Mouse (Mus musculus) lung, adult 10 weeks (tissue): Measurements from ENCODE around the gene Olfr1303. TPM values are rescaled to one million over a fixed set of nuclear protein-coding genes. Genes with fewer than 3 reads are reported as not detected.

Source experiments
- polyA plus RNA-seq: library from polyadenylated mRNA; stranded (reverse); fragments of 350-450 nt; fragmentation: Illumina TruSeq; extraction: RNeasy Lipid Tissue Mini Kit (QIAGEN cat#74804); gene quantifications from one replicate; pipeline ENCODE4 v1.2.3, GENCODE M21; 2014; ENCODE audit warnings: low read depth, low replicate concordance; ENCODE audit not compliant: insufficient read depth

Gene Olfr1303
- not detected for polyA plus RNA-seq

GRCm38 (mm10) chr2:111820240-111820639, at the start of gene Olfr1303:
Gene Olfr1303, minus strand, starts transcription at chr2:111820340.

GRCm38 (mm10) chr2:111777129-111777528, 43.0 kb downstream of the Olfr1303 start, which contains the start of gene Olfr1302:
Gene Olfr1302, plus strand, starts transcription at chr2:111777429.

Other genes starting within 250 kb of the Olfr1303 start
- gene Olfr1297, start 193.8 kb downstream of the Olfr1303 start, polyA plus RNA-seq, result not detected
- gene Olfr1298, start 171.1 kb downstream of the Olfr1303 start, polyA plus RNA-seq, result not detected
- gene Olfr1299, start 158.9 kb downstream of the Olfr1303 start, polyA plus RNA-seq, result not detected
- gene Olfr1301, start 69.3 kb downstream of the Olfr1303 start, polyA plus RNA-seq, result not detected
- gene Olfr1302, start 42.9 kb downstream of the Olfr1303 start, polyA plus RNA-seq, result not detected
- not detected for gene Olfr1305, start 56.8 kb upstream of the Olfr1303 start, polyA plus RNA-seq
- not detected for gene Olfr1306, start 95.9 kb upstream of the Olfr1303 start, polyA plus RNA-seq
- gene Olfr1307, start 129.1 kb upstream of the Olfr1303 start, polyA plus RNA-seq, result not detected
- gene Olfr1308, start 144.6 kb upstream of the Olfr1303 start, polyA plus RNA-seq, result not detected
- not detected for gene Olfr1309, start 169.9 kb upstream of the Olfr1303 start, polyA plus RNA-seq
- not detected for gene Olfr1310, start 192.4 kb upstream of the Olfr1303 start, polyA plus RNA-seq
- not detected for gene Olfr1311, start 204.1 kb upstream of the Olfr1303 start, polyA plus RNA-seq
- not detected for gene Olfr1312, start 229.9 kb upstream of the Olfr1303 start, polyA plus RNA-seq